Mouse (Mus musculus): ENCODE measurements at regions not wholly inside any gene's neighbourhood (a gene's known extent, or its start where the extent isn't known, plus 50 kb on each side); places are given as distances from the start of the nearest gene placed in this dataset.

DNA sequence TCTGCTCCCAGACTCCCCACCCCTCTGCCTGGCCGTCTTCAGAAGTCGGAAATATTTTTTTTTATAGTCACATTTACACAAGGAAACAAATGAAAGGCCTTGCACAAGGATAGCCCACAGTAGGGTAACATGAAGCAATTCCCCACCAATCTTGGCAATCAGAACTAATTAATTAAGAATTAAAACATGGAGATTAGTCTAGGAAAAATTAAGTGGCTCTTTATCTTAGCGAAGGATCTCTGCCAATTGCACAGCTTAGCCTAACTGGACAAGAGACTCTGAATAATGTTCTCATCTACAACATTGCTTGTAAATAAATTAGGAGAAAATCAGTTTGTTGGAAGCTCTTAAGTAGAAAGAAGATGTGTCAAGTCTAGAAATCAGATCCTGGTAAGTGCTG is 220.3 kb upstream of the Runx1 start:
- no peaks in the 10 kb centered on the region for H3K4me1 ChIP-seq (ENCODE audit: insufficient read depth)
- TF ChIP-seq EP300 (IDR thresholded peaks at IDR 0.05; ENCODE audit: low read depth) (no peak), CTCF (IDR thresholded peaks at IDR 0.05; ENCODE audit: low read depth) (no peak)
- no peak overlapping the region for H3K4me3 ChIP-seq (ENCODE audit: low read depth, low read length)
- no peaks in the 10 kb centered on the region for H3K27me3 ChIP-seq (ENCODE audit: insufficient read depth, low read length)
- H3K27ac ChIP-seq (ENCODE audit: low read depth): no peak overlapping the region
- H3K9me3 ChIP-seq (ENCODE audit: low read length): no peaks in the 10 kb centered on the region
- DNase-seq: no peak
- H3K4me2 ChIP-seq (ENCODE audit: low read depth, low read length): no peak overlapping the region
- ATAC-seq: no peak
- H3K36me3 ChIP-seq (replicated peaks; ENCODE audit: insufficient read depth, low read length): no peaks in the 10 kb centered on the region
- no peak overlapping the region for H3K9ac ChIP-seq (replicated peaks)
- WGBS (ENCODE audit: insufficient replicate concordance): 71% methylated on average over 3 of the region's 3 CpGs

DNA sequence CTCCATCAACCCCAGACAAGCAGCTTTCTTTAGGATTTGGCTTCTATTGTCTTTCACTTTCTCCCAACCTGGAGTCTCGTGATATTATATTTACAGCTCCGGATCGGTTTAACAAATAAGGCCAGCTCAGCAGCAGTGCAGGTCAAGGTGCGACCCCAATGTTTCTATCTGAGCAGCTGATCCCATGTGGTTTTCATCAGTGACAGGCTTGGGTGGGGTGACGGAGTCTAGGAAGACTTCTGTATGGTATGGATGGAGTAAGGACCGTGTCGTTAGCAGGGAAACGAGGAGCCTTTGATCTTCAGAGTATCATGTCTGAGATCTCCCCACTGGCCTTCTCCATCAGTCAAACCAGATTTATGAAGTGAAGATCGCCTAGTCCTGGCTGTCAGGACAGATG is 217.4 kb upstream of the Runx1 start:
- H3K4me3 ChIP-seq (ENCODE audit: low read depth, low read length): no peak overlapping the region
- H3K4me1 ChIP-seq (ENCODE audit: insufficient read depth): no peaks in the 10 kb centered on the region
- no peaks in the 10 kb centered on the region for H3K36me3 ChIP-seq (replicated peaks; ENCODE audit: insufficient read depth, low read length)
- no peaks in the 10 kb centered on the region for H3K27me3 ChIP-seq (ENCODE audit: insufficient read depth, low read length)
- DNase-seq: no peak
- H3K9me3 ChIP-seq (ENCODE audit: low read length): no peaks in the 10 kb centered on the region
- WGBS (ENCODE audit: insufficient replicate concordance): 78% methylated on average over 9 of the region's 9 CpGs
- TF ChIP-seq CTCF (IDR thresholded peaks at IDR 0.05; ENCODE audit: low read depth) (no peak), EP300 (IDR thresholded peaks at IDR 0.05; ENCODE audit: low read depth) (no peak)
- H3K4me2 ChIP-seq (ENCODE audit: low read depth, low read length): no peak overlapping the region
- ATAC-seq: no peak
- H3K27ac ChIP-seq (ENCODE audit: low read depth): no peak overlapping the region
- H3K9ac ChIP-seq (replicated peaks): no peak overlapping the region

DNA sequence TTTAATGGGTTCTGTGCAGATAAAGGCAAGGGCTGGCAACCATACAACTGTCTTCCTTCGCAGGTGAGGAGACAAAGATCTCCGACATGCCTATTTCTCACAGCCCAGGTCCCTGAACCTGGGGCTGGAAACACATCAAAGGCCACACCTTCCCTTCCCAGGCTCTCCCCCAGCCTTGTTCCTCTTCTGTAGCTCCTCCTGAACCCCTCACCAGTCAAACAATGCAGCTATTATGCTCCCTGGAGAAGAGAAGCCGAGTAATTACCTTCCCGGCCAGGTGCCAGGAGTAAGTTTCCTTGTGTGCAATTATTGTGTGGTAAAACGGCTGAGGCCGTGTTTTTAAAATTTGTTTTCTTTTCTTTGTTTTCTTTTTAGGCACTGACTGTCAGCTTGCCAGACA is 217.0 kb upstream of the Runx1 start:
- 65% methylated on average over 6 of the region's 6 CpGs for WGBS (ENCODE audit: insufficient replicate concordance)

DNA sequence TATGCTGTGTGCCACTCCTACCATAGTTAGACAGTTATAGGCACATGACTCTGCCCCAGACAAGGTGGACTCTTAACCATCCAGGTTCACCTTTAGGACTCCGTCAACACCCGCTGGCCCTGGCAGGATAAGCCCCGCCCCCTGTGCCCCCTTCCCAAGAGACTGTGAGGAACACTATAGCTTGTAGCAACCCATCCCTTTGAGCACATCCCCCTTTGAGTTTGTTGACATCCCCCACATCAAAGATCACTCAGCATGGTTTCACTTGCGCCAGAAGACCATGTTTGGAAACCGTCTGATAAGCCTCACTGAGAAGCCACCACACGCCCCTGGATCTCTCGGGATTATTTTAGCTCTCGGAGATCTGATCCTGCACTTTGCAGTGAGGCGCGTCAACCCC is 216.5 kb upstream of the Runx1 start:
- Histone ChIP-seq H3K4me1 (ENCODE audit: insufficient read depth) (no peaks in the 10 kb centered on the region), H3K4me2 (ENCODE audit: low read depth, low read length) (no peak overlapping the region), H3K9ac (replicated peaks) (no peak overlapping the region), H3K27ac (ENCODE audit: low read depth) (no peak overlapping the region), H3K36me3 (replicated peaks; ENCODE audit: insufficient read depth, low read length) (no peaks in the 10 kb centered on the region), H3K9me3 (ENCODE audit: low read length) (no peaks in the 10 kb centered on the region), H3K4me3 (ENCODE audit: low read depth, low read length) (no peak overlapping the region), H3K27me3 (ENCODE audit: insufficient read depth, low read length) (no peaks in the 10 kb centered on the region)
- DNase-seq (no peak), ATAC-seq (no peak)
- no peak for TF ChIP-seq CTCF (IDR thresholded peaks at IDR 0.05; ENCODE audit: low read depth)
- TF ChIP-seq EP300 (IDR thresholded peaks at IDR 0.05; ENCODE audit: low read depth): no peak
- 49% methylated on average over 10 of the region's 10 CpGs for WGBS (ENCODE audit: insufficient replicate concordance)

More for the DNA sequence above, 217.0 kb upstream of the Runx1 start:
- no peak for TF ChIP-seq EP300 (IDR thresholded peaks at IDR 0.05; ENCODE audit: low read depth)
- no peak for TF ChIP-seq CTCF (IDR thresholded peaks at IDR 0.05; ENCODE audit: low read depth)
- Histone ChIP-seq H3K9ac (replicated peaks) (no peak overlapping the region), H3K4me1 (ENCODE audit: insufficient read depth) (no peaks in the 10 kb centered on the region), H3K27ac (ENCODE audit: low read depth) (no peak overlapping the region), H3K36me3 (replicated peaks; ENCODE audit: insufficient read depth, low read length) (no peaks in the 10 kb centered on the region), H3K9me3 (ENCODE audit: low read length) (no peaks in the 10 kb centered on the region), H3K27me3 (ENCODE audit: insufficient read depth, low read length) (no peaks in the 10 kb centered on the region), H3K4me3 (ENCODE audit: low read depth, low read length) (no peak overlapping the region), H3K4me2 (ENCODE audit: low read depth, low read length) (no peak overlapping the region)
- no peak for DNase-seq
- no peak for ATAC-seq

DNA sequence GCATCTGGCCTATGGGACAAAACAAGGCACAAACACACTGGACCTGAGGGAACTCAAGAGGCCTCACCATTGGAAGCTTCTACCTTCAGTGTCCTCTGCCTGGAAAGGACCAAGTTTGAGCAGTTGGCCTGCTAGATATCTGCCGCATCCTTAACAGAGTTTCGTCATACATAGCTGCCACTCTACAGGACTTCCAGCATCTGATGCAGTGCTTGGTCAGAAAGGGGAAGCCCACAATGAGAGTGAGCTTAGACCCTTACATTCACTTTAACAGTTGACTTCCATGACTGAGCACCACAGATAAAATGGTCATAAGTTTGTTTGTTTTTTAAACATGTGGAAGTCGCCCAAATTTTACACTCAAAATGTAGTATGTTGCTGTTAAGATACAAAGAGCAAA is 215.9 kb upstream of the Runx1 start:
- Histone ChIP-seq H3K36me3 (replicated peaks; ENCODE audit: insufficient read depth, low read length) (no peaks in the 10 kb centered on the region), H3K4me1 (ENCODE audit: insufficient read depth) (no peaks in the 10 kb centered on the region), H3K27ac (ENCODE audit: low read depth) (no peak overlapping the region), H3K4me3 (ENCODE audit: low read depth, low read length) (no peak overlapping the region), H3K9me3 (ENCODE audit: low read length) (no peaks in the 10 kb centered on the region), H3K9ac (replicated peaks) (no peak overlapping the region), H3K4me2 (ENCODE audit: low read depth, low read length) (no peak overlapping the region), H3K27me3 (ENCODE audit: insufficient read depth, low read length) (no peaks in the 10 kb centered on the region)
- WGBS (ENCODE audit: insufficient replicate concordance): 68% methylated on average over 3 of the region's 3 CpGs
- ATAC-seq (no peak), DNase-seq (no peak)
- TF ChIP-seq EP300 (IDR thresholded peaks at IDR 0.05; ENCODE audit: low read depth) (no peak), CTCF (IDR thresholded peaks at IDR 0.05; ENCODE audit: low read depth) (no peak)

DNA sequence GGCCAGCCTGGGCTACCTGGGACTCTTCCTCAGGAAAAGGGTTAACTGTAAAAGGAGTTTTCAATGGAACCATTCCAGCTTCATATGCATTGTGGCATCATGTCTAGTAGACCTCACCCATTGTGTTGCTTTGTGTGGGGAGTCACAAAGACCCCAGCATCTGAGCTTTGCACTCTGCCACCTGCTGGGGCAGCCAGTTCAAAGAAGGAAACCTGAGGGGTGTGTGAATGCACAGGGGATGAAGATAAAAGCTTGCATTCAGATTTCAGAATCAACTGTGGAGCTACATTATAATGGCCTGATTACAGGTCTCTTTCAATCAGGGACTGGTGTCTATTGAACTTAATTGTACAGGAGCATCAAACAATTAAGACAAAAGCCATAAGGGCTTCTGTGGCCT is 215.4 kb upstream of the Runx1 start:
- H3K4me2 ChIP-seq (ENCODE audit: low read depth, low read length): no peak overlapping the region
- no peak overlapping the region for H3K9ac ChIP-seq (replicated peaks)
- no peaks in the 10 kb centered on the region for H3K9me3 ChIP-seq (ENCODE audit: low read length)
- no peak overlapping the region for H3K4me3 ChIP-seq (ENCODE audit: low read depth, low read length)
- ATAC-seq (no peak), DNase-seq (no peak)
- no peak for TF ChIP-seq CTCF (IDR thresholded peaks at IDR 0.05; ENCODE audit: low read depth)
- TF ChIP-seq EP300 (IDR thresholded peaks at IDR 0.05; ENCODE audit: low read depth): no peak
- no peaks in the 10 kb centered on the region for H3K4me1 ChIP-seq (ENCODE audit: insufficient read depth)
- no peaks in the 10 kb centered on the region for H3K36me3 ChIP-seq (replicated peaks; ENCODE audit: insufficient read depth, low read length)
- H3K27ac ChIP-seq (ENCODE audit: low read depth): no peak overlapping the region
- no peaks in the 10 kb centered on the region for H3K27me3 ChIP-seq (ENCODE audit: insufficient read depth, low read length)

DNA sequence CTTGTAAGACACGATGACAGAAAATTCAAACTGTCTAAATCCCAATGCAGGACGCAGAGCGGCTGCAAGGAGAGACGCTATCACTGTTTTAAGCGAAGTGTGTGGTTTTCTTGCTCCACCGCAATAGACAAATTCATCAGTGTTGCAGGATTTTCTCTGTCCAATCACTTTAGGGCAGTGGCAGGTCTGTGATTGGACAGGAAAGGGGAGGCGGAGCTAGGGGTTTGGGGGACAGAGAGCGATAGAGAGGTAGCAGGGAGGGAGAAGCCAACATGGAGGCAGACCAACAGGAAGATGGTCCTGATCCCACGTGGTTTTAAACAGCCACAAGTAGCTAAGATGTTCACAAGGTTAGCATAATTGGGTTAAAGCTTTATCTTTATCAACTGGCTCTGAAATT is 209.7 kb upstream of the Runx1 start:
- Histone ChIP-seq H3K4me1 (ENCODE audit: insufficient read depth) (peaks cover 4% of the 10 kb centered on the region; the same call in 1 of the 2 replicates), H3K9me3 (ENCODE audit: low read length) (no peaks in the 10 kb centered on the region), H3K36me3 (replicated peaks; ENCODE audit: insufficient read depth, low read length) (no peaks in the 10 kb centered on the region), H3K27me3 (ENCODE audit: insufficient read depth, low read length) (no peaks in the 10 kb centered on the region), H3K27ac (ENCODE audit: low read depth) (no peak overlapping the region), H3K4me2 (ENCODE audit: low read depth, low read length) (no peak overlapping the region), H3K4me3 (ENCODE audit: low read depth, low read length) (no peak overlapping the region), H3K9ac (replicated peaks) (no peak overlapping the region)
- ATAC-seq (no peak), DNase-seq (no peak)
- 59% methylated on average over 9 of the region's 9 CpGs for WGBS (ENCODE audit: insufficient replicate concordance)
- TF ChIP-seq EP300 (IDR thresholded peaks at IDR 0.05; ENCODE audit: low read depth): no peak
- no peak for TF ChIP-seq CTCF (IDR thresholded peaks at IDR 0.05; ENCODE audit: low read depth)
